Mouse (Mus musculus): ENCODE results near the gene Slc35a1.
A peak's percentile ranks its signal among the peaks of the same experiment; 100 is the strongest.
"Not testable (repeated sequence)": the region's sequence is repeated elsewhere in the genome, so short reads cannot be mapped to it uniquely, and the experiment has no call there.

Gene Slc35a1

DNA sequence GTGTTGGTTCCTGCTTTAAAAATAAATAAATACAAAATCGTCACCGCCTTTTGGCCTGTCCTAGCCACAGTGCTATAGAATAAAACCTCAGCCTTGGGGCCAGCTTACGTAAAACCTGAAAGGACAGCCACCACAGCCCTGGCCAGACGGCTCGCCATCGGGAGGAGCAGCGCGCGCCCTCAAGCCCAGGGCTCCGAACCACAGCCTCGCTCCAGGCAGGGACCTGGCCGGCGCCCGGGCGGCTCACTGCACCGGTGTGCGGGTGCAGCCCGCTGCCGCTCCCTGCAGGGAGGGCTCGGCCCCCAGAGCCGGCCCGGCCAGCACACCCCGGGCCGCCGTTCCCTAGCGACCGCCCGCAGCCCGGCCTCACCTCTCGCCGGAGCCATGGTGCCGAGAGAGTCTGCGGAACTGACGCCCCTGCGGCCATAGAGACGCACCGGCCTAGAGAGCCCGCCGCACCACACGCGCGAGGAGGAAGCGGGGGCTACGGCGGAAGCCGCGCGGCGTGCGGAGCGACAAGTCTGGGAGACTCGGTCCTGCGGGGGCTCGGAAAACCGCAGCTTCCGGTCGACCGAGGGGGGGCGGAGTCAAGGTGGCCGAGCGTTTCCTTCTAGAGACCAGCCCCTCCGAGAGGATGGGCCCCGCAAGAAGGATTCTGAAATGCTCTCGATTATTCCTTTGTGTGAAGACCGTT lies at the start of gene Slc35a1:
TSS of gene Slc35a1 (minus strand) at position 565 of the 694 bp plus-strand sequence.
- DNase-seq (ENCODE audit: low spot score) = peak; percentile 94

DNA sequence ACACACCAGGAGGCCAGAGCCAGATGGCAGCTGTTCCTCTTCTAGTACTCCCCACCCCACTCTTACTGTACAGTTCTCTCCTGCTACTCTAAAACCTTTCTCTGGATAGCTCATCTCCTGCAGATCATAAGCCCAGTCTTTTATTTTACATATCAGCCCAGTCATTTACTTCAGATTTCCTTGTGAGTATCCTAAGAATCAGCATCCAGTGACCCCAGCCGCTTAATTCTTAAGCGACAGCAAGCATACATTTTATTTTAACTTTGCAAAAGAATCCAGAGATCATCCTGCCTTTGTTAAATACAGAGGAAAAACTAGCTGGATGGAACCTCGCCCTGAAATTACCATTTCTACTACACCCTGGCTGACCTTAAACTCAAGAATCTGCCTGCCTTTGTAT lies 47.2 kb upstream of the Slc35a1 start:
- DNase-seq (ENCODE audit: low spot score) = no peak

GRCm38 (mm10) chr4:34733415-34733814 lies 46.2 kb upstream of the Slc35a1 start:
- DNase-seq (ENCODE audit: low spot score) = not testable (repeated sequence)

DNA sequence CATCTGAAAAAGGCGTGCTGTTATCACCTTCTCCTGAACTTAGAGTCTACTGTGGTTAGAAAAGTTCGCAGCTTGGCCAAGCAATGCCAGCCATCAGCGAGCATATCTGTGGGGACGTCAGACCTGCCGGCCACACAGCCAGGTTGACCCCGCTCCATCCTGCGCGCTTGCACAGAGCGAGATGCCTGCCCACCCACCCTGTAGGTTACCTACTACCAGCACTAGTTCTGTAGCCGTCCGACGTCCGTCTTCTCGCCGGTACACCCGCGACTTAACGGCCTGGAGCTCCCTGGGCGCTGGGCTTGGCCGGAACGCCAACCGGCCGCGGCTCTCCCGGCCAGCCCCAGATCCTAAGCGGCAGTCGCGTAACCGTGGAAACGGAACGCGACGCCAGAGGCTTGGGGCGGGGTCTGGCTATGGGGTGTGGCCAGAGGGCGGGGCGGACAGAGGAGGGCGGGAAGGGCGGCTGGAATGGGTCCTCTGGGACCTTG lies 42.7 kb upstream of the Slc35a1 start, which contains the start of gene Cfap206:
TSS of gene Cfap206 (minus strand) at position 356 of the 491 bp plus-strand sequence.
- peak; percentile 8 for DNase-seq (ENCODE audit: low spot score)

DNA sequence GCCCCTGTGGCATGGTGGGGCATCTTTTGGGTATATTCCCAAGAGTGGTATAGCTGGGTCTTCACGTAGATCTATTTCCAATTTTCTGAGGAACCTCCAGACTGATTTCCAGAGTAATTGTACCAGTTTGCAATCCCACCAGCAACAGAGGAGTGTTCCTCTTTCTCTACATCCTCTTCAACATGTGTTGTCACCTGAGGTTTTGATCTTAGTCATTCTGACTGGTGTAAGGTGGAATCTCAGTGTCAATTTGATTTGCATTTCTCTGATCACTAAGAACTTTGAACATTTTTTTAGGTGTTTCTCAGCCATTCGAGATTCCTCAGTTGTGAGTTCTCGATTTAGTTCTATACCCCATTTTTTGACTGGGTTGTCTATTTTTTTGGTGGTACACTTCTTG lies 38.5 kb upstream of the Slc35a1 start:
- not testable (repeated sequence) for DNase-seq (ENCODE audit: low spot score)

DNA sequence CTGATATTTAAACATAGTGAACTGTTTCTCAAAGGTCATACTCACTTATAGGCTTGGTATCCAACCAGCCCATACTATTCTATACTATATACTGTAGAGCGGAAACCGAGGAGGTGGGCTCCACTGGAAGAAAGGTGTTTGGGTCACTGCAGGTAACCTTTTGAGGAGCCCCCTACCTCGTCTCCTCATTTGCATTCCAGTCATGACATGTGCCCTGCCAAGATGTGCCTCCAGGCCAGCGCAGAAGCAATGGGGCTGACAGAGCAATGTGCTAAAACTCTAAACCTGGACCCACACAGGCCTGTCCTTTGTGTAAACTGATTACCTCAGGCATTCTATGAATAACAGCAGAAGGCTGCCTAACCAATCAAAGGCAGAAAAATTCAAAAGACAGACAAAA lies 37.1 kb upstream of the Slc35a1 start:
- DNase-seq (ENCODE audit: low spot score) = no peak

- DNase-seq (ENCODE audit: low spot score) = no peak
Measured at GRCm38 (mm10) chr4:34723186-34723585, 35.9 kb upstream of the Slc35a1 start.

- DNase-seq (ENCODE audit: low spot score) = no peak
Measured at GRCm38 (mm10) chr4:34720127-34720895, 33.1 kb upstream of the Slc35a1 start.

- DNase-seq (ENCODE audit: low spot score) = no peak
Measured at GRCm38 (mm10) chr4:34719421-34719820, 32.2 kb upstream of the Slc35a1 start.

DNA sequence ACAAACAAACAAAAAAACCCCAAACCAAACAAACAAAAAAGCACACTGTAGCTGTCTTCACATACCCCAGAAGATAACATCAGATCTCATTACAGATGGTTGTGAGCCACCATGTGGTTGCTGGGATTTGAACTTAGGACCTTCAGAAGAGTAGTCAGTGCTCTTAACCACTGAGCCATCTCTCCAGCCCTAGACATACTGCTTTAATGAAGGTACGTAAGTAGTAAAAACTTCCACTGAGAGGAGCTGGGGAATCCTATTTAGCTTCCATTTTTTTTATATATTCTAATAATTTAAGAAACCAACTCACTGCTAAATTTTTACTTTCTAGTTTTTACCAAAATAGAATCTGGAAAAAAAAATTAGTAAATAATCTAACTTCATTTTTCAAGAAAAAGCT lies 27.8 kb upstream of the Slc35a1 start:
- no peak for DNase-seq (ENCODE audit: low spot score)

DNA sequence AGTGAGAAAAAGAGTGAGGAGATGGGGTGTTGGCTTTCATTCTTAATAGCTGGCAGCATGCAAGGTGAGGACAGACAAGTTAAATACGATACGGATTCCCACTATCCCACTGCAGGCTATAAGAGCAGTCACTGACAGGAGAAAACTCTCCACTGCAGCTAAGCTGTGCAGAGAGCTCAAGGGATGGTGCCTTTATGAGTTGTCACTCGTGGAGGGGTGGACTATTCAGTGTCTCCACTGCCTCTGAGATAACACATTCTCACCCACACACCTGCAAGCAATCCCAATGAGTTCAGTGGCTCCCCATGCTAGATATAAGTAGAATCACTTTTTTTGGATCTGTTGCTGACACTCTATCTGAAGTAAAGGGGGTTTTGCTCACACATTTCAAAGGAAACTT lies 20.9 kb upstream of the Slc35a1 start:
- no peak for DNase-seq (ENCODE audit: low spot score)

GRCm38 (mm10) chr4:34707248-34707647 lies 20.0 kb upstream of the Slc35a1 start:
- no peak for DNase-seq (ENCODE audit: low spot score)

DNA sequence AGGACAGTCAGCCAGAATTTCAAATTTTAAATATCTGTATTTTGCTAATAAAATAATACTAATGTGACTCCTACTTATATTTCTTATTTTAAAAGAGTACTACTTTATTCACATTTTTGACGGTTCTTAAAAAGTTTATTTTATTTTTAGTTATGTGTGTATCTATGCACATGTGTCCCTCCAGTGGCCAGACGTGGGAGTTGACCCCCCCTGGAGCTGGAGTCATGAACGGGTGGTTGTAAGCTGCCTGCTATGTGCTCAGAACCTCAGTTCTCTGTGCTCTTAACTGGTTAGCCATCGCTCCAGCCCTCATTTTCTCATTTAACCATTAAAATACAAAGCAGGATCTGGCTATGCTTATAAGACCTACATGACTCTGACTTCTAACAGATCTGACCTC lies 15.8 kb upstream of the Slc35a1 start:
- no peak for DNase-seq (ENCODE audit: low spot score)

- no peak for DNase-seq (ENCODE audit: low spot score)
Measured at GRCm38 (mm10) chr4:34702231-34702630, 15.0 kb upstream of the Slc35a1 start.

GRCm38 (mm10) chr4:34701528-34701927 lies 14.3 kb upstream of the Slc35a1 start:
- peak; percentile 38 for DNase-seq (ENCODE audit: low spot score)

DNA sequence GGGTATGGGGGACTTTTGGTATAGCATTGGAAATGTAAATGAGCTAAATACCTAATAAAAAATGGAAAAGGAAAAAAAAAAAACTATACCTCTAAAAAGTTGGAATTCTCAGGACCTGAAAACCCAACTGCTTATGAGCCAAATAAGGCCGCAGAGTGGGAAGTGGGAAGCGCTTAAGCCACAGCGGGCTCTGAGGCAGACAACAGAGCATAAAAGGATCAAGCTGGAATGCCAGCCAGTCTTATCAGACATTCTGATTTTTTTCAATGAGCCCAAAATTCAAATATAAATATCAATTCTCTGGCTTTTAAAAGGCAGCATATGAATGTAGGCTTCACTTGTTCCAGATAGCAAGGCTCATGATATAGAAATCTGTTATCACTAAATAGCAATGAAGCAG lies 783 bp upstream of the Slc35a1 start:
- DNase-seq (ENCODE audit: low spot score) = no peak

DNA sequence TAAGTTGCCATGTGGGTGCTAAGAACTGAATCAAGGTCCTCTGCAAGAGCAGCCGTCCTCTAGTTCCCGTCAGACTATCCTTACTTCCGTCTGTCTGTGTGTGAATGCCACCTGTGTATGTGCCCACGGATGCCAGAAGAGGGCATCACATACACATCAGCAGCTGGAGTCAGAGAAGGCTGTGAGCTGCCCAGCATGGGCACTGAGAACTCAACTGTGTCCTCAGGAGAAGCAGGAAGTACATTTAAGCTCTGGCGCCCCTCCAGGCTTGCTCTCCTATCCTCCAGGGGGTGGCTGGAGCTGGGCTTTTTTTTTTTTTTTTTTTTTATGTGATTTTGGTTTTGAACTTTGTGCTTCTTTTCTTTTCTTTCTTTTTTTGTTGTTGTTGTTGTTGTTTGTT lies 6.7 kb downstream of the Slc35a1 start:
- DNase-seq (ENCODE audit: low spot score) = no peak

DNA sequence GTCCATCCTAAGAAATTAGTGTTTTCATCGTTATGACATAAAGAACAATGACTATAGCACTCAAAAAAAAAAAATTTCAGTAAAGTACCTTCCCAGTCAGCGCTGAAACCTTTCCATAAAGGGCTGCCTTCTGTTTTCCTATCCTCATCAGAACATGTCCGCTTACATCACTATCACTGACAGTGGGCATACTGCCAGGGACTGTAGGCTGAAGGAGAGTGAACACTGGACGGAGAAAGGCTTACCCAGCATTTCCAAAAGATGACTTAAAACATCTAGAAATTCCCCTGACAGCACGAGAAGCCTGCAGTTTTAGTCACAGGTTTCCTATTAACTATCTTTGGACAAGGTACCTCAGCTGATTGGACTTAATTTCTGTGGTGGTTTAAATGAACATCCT lies 13.5 kb downstream of the Slc35a1 start:
- DNase-seq (ENCODE audit: low spot score) = no peak

GRCm38 (mm10) chr4:34667923-34668322 lies 19.3 kb downstream of the Slc35a1 start:
- no peak for DNase-seq (ENCODE audit: low spot score)

- DNase-seq (ENCODE audit: low spot score) = no peak
Measured at GRCm38 (mm10) chr4:34661927-34662326, 25.3 kb downstream of the Slc35a1 start.

DNA sequence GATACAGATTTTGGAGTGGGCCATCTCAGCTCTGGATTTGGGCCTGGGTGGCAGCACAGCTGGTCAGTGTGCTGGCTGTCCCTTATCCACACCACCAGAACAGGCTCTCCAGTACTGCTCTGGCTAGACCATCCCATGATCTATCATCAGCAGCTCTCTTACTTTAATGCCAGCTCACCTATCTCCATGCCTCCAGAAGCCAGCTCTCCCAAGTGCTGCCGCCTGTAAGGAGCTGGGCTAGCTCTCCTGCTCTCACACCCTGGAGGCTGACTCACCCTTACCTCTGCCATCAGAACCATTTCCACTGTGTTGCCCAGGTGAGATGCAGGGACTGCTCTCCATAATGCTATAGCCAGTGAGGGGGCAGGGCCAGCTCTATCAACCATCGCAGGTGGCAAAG lies 25.7 kb downstream of the Slc35a1 start:
- DNase-seq (ENCODE audit: low spot score) = no peak

DNA sequence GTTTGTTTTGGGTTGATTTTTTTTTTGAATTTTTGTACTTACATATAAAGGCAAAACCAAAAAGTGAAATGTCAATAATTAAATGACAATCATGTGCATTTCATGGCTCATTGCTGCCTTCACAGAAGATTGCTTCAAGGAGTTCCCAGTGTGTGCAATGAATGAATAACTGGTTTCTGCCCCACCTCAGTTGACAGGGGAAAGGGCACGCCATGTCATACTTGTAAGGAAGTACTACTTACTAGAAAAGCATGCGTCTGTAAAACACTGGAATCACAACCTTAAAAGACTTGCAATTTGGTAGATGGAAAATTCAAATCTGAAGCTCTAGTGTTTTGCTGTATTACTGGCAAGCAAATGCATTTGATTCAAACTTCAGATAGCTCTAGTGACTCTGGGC lies 28.2 kb downstream of the Slc35a1 start:
- DNase-seq (ENCODE audit: low spot score) = no peak

GRCm38 (mm10) chr4:34656101-34656500 lies 31.1 kb downstream of the Slc35a1 start:
- DNase-seq (ENCODE audit: low spot score) = no peak
